Mouse (Mus musculus) forebrain, embryonic 15.5 days (tissue): ENCODE data around the gene Insl5. TPM values are rescaled to one million over a fixed set of nuclear protein-coding genes. Genes with fewer than 3 reads are reported as not detected.

ENCODE experiments used
- ATAC-seq: fragments of 200-750 bp; cut with Nextera tagmentation; replicated peaks from 2 replicates; pipeline ENCODE4 v1.8.0; 2017; ENCODE audit warnings: mild to moderate bottlenecking, moderate TSS enrichment, moderate library complexity
- H3K27ac ChIP-seq: fragments of 300-500 bp; sonication (generic); replicated peaks from 2 replicates; pipeline ENCODE4 v1.5.1; 2015; ENCODE audit warnings: mild to moderate bottlenecking, inconsistent platforms
- H3K27me3 ChIP-seq: fragments of 300-500 bp; sonication (generic); 2 replicates; pipeline ENCODE4 v1.6.1; 2015; ENCODE audit warnings: inconsistent platforms
- H3K36me3 ChIP-seq: fragments of 300-500 bp; sonication (generic); 2 replicates; pipeline ENCODE4 v1.6.1; 2015; ENCODE audit warnings: mild to moderate bottlenecking, inconsistent platforms
- H3K4me1 ChIP-seq: fragments of 300-500 bp; sonication (generic); 2 replicates; pipeline ENCODE4 v1.6.1; 2015; ENCODE audit warnings: inconsistent platforms
- H3K4me2 ChIP-seq: fragments of 300-500 bp; sonication (generic); replicated peaks from 2 replicates; pipeline ENCODE4 v1.6.1; 2015; ENCODE audit warnings: mild to moderate bottlenecking, inconsistent platforms
- H3K4me3 ChIP-seq: fragments of 300-500 bp; sonication (generic); 2 replicates; pipeline ENCODE4 v1.5.1; 2015; ENCODE audit warnings: mild to moderate bottlenecking, inconsistent platforms
- H3K9ac ChIP-seq: fragments of 300-500 bp; sonication (generic); replicated peaks from 2 replicates; pipeline ENCODE4 v1.6.1; 2015; ENCODE audit warnings: mild to moderate bottlenecking, inconsistent platforms
- H3K9me3 ChIP-seq: fragments of 300-500 bp; sonication (generic); 2 replicates; pipeline ENCODE4 v1.6.1; 2016; ENCODE audit warnings: inconsistent platforms
- WGBS: fragments of 180-500 bp; shearing (Covaris S2); methylation state at CpG from one replicate; pipeline ENCODE4 v1.1.7; 2015; ENCODE audit warnings: mixed read lengths; 5-methylcytosine and 5-hydroxymethylcytosine counted together
- polyA plus RNA-seq: library from polyadenylated mRNA; unstranded; fragments of >200 nt; fragmentation: Nextera tagmentation; extraction: Ambion mirVana; gene quantifications from 2 replicates; pipeline ENCODE4 v1.2.1, GENCODE M21; 2015

The Insl5 gene
- polyA plus RNA-seq: not detected in 2 replicates

DNA sequence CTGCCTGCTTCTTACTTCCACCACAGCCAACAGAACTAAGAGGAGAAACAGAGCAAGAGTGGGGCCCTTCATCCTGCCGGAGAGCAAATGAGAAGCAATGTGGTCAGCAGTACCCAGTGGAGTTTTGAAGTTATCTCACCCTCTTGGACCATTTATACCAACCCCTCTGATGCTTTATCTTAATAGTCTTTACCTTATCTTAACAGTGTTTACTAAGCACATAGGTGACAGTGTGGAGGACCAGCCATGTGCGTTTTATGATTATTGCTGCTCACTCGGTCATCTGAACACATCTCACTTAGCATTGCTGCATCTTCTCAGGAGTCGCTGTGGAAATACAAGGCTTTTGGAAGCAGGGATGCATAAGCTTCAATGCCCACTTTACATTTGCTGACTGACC is at the start of gene Insl5:
TSS of gene Insl5 (minus strand) at position 222 of the 400 bp plus-strand sequence.
- H3K9me3 ChIP-seq: no peaks in the 10 kb centered on the region
- no peak within 1 kb of the TSS for H3K27ac ChIP-seq
- no peak within 1 kb of the TSS for H3K4me2 ChIP-seq
- no peak within 1 kb of the TSS for H3K9ac ChIP-seq
- H3K36me3 ChIP-seq: no peaks in the 10 kb centered on the region
- H3K27me3 ChIP-seq: no peaks in the 10 kb centered on the region
- no peak for ATAC-seq
- no peaks in the 10 kb centered on the region for H3K4me1 ChIP-seq
- H3K4me3 ChIP-seq: no peak within 1 kb of the TSS
- 94% methylated on average over 4 of the region's 4 CpGs for WGBS

DNA sequence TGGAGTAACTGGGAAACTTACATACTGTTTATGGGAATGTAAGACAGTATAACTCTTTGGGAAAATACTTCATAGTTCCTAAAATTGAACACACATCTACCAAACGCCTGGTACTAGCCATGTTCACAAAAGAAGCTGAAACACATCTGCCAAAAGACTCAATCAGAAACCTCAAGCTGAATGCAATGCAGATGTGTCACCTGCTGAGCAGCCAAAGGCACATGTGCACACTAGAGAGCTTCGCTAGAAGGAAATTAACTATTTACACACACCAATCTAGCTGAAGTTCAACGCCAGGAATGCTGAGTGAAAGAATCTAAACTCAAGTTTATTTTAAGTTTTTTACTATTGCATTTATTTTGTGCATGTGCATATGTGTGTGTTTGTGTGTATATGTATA is 44.0 kb upstream of the Insl5 start:
- H3K27me3 ChIP-seq: no peaks in the 10 kb centered on the region
- H3K4me3 ChIP-seq: no peak overlapping the region
- no peaks in the 10 kb centered on the region for H3K36me3 ChIP-seq
- no peak overlapping the region for H3K9ac ChIP-seq
- WGBS: 69% methylated on average over 3 of the region's 3 CpGs
- H3K9me3 ChIP-seq: no peaks in the 10 kb centered on the region
- no peak for ATAC-seq
- H3K4me2 ChIP-seq: no peak overlapping the region
- no peaks in the 10 kb centered on the region; the same call in 1 of the 2 replicates for H3K4me1 ChIP-seq
- no peak overlapping the region for H3K27ac ChIP-seq

DNA sequence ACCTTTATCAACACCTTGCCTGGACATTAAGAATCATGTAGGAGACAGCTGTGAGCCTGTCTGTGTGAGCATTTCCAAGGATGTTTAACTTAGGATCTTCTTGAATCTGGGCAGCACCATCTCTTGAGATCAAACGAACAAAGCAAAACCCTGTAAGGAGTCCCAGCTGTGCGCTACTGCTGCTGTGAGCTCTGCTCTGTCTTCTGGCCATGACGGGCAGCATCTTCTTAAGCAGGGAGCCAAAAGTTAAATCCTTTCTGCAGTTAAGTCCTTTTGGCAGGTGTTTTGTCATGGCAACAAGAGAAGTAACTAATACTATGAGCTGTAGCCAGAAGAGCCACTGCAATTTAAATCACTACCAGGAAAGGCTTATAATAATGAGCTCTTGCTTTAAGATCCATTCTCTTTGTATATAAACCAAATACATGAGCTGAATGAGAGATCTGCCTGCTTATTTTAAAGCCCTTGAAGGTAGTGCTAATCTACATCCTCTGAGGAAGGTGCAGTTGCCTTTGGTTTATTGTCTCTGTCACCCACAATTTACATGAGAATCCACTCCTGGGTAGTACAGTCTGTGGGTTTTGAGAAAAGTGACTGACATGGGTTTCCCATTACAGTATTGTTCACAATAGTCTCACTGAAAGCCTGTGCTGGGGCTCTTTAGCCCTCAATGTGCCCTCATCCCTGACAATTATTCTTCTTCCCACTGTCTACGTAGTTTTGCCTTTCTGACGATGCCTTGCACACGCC is 41.4 kb upstream of the Insl5 start:
- no peak overlapping the region for H3K27ac ChIP-seq
- H3K36me3 ChIP-seq: no peaks in the 10 kb centered on the region
- H3K4me2 ChIP-seq: no peak overlapping the region
- H3K9me3 ChIP-seq: no peaks in the 10 kb centered on the region
- H3K27me3 ChIP-seq: no peaks in the 10 kb centered on the region
- 32% methylated on average over 6 of the region's 6 CpGs for WGBS
- no peak overlapping the region for H3K4me3 ChIP-seq
- no peak overlapping the region for H3K9ac ChIP-seq
- no peaks in the 10 kb centered on the region; the same call in 1 of the 2 replicates for H3K4me1 ChIP-seq
- ATAC-seq: no peak

DNA sequence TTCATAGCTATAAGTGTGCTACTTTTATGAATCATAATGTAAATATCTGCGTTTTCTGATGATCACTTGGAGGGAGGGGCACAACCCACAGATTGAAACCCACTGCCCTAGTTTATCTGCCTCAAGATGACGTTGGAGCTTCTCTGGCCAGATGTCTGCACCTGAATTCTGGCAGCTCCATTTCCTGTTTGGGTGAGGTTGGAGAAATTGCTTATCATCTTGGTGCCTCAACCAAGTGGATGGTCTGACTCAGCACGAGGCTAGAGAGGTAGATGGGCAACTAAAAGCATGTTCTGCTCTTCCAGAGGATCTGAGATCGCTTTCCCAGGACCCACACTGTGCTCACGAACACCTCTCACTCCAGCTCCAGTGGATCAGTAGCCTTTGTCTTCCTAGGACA is 38.3 kb upstream of the Insl5 start:
- Histone ChIP-seq H3K27me3 (no peaks in the 10 kb centered on the region), H3K4me1 (no peaks in the 10 kb centered on the region; the same call in 1 of the 2 replicates), H3K4me3 (no peak overlapping the region), H3K9ac (no peak overlapping the region), H3K36me3 (no peaks in the 10 kb centered on the region), H3K27ac (no peak overlapping the region), H3K9me3 (no peaks in the 10 kb centered on the region), H3K4me2 (no peak overlapping the region)
- 82% methylated on average over 5 of the region's 5 CpGs for WGBS
- no peak for ATAC-seq

DNA sequence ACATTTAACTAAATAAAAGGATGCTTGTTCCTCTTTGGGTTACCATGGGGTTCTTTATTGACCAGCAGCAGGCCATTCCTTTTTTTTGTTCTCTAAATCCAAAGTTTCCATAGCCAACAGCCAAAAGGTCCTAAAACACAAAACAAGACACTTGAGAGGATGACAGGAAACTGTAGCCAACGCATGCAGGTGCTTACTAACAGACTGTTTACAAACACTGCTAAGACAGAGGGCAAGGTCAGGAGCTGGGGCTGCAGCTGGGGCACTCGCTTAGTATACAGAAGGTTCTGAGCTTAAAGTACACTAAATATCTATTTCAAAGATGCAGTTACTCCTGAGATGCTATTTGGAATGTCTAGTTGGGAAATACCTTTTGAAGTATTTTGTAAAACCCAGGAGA is 37.8 kb upstream of the Insl5 start:
- H3K27ac ChIP-seq: no peak overlapping the region
- H3K9me3 ChIP-seq: no peaks in the 10 kb centered on the region
- H3K4me3 ChIP-seq: no peak overlapping the region
- H3K36me3 ChIP-seq: no peaks in the 10 kb centered on the region
- 74% methylated on average over 2 of the region's 2 CpGs for WGBS
- no peaks in the 10 kb centered on the region for H3K27me3 ChIP-seq
- no peak overlapping the region for H3K9ac ChIP-seq
- H3K4me1 ChIP-seq: no peaks in the 10 kb centered on the region; the same call in 1 of the 2 replicates
- ATAC-seq: no peak
- no peak overlapping the region for H3K4me2 ChIP-seq

DNA sequence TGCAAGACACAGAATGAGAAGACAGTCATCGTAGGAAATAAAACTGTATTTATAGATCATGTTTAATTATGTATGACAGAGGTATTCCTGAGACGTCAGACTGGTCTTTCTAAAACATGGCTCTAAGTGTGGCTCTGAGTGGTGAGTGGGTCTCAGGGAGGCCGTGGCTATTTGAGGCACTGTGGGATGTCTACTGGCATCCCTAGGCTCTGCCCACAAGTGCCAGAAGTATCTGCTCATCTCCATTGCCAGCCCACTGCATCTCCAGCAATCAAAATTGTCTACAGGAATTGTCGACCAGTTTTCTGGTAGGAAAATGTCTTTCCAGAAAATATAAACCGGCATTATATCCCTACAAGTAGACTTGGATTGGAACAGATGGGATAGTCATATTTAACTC is 30.3 kb upstream of the Insl5 start:
- H3K4me2 ChIP-seq: no peak overlapping the region
- H3K9me3 ChIP-seq: no peaks in the 10 kb centered on the region

DNA sequence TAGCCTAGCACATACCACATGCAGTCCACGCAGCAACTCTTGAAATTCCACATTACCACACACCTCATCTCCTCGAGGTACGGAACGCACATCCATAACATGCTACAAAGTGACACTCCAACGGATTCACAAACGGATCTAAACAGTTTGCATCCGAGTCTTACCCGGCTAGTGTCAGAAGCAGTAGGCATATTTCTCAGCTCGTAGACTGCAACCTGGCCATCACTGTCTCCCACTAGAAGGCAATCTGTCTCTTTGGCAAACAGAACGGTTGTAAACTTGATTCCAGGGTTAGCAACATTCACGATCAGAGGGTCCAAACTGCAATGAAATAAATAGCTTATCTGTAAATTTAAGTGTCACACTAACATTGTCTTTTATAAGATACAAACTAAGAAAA is 21.4 kb upstream of the Insl5 start:
- Histone ChIP-seq H3K27me3 (no peaks in the 10 kb centered on the region), H3K9ac (no peak overlapping the region), H3K27ac (no peak overlapping the region), H3K4me1 (no peaks in the 10 kb centered on the region), H3K9me3 (0 out of 2 replicates have a peak, but pooled peaks cover 5% of the 10 kb centered on the region), H3K36me3 (no peaks in the 10 kb centered on the region), H3K4me3 (no peak overlapping the region), H3K4me2 (no peak overlapping the region)
- ATAC-seq: no peak
- 81% methylated on average over 11 of the region's 11 CpGs for WGBS

More for the DNA sequence above, 30.3 kb upstream of the Insl5 start:
- 93% methylated on average over 5 of the region's 5 CpGs for WGBS
- Histone ChIP-seq H3K4me3 (no peak overlapping the region), H3K4me1 (no peaks in the 10 kb centered on the region), H3K27ac (no peak overlapping the region), H3K27me3 (no peaks in the 10 kb centered on the region), H3K36me3 (no peaks in the 10 kb centered on the region), H3K9ac (no peak overlapping the region)
- ATAC-seq: no peak

DNA sequence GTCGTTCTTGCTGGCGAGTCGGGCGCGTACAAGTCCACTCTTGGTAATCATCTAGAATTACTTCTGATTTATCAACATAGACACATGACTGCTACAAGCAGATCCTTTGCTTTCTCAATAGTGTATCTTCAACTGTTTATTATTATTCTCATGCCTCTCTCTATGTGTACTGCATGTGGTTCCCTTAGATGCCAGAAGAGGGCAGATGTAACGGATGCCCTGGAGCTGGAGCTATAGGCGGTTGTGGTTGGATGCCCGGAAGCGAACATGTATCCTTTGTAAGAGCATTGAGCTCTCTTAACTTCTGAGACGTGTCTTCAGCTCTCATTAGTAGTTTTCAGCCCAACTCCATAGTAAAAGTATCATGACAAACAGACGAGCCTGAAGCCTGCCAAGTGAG is 16.4 kb upstream of the Insl5 start:
- ATAC-seq: no peak
- 92% methylated on average over 11 of the region's 11 CpGs for WGBS
- Histone ChIP-seq H3K36me3 (no peaks in the 10 kb centered on the region), H3K9me3 (no peaks in the 10 kb centered on the region), H3K27ac (no peak overlapping the region), H3K4me2 (no peak overlapping the region), H3K4me1 (no peaks in the 10 kb centered on the region), H3K4me3 (no peak overlapping the region), H3K9ac (no peak overlapping the region), H3K27me3 (no peaks in the 10 kb centered on the region)

DNA sequence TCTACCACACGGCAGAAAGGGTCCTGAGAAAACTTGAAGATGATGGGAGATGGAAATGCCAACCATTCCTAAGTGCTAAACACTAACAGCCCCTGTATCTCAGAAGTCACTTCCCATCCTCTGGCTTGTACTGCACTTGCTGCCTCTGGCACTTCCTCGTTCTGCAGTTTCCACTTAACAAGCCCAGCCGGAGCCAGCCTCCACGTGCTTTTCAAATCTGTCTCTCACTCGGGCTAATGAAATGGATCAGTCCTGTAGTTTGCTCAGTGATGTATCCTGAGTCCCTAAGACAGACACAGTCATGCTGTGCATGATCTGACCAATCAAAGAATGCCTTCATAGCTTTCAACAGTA is 13.2 kb upstream of the Insl5 start:
- ATAC-seq: no peak
- 76% methylated on average over 5 of the region's 5 CpGs for WGBS
- no peaks in the 10 kb centered on the region for H3K27me3 ChIP-seq
- H3K27ac ChIP-seq: no peak overlapping the region
- no peak overlapping the region for H3K9ac ChIP-seq
- no peaks in the 10 kb centered on the region for H3K4me1 ChIP-seq
- no peak overlapping the region for H3K4me2 ChIP-seq
- no peak overlapping the region for H3K4me3 ChIP-seq
- no peaks in the 10 kb centered on the region for H3K36me3 ChIP-seq
- no peaks in the 10 kb centered on the region for H3K9me3 ChIP-seq

DNA sequence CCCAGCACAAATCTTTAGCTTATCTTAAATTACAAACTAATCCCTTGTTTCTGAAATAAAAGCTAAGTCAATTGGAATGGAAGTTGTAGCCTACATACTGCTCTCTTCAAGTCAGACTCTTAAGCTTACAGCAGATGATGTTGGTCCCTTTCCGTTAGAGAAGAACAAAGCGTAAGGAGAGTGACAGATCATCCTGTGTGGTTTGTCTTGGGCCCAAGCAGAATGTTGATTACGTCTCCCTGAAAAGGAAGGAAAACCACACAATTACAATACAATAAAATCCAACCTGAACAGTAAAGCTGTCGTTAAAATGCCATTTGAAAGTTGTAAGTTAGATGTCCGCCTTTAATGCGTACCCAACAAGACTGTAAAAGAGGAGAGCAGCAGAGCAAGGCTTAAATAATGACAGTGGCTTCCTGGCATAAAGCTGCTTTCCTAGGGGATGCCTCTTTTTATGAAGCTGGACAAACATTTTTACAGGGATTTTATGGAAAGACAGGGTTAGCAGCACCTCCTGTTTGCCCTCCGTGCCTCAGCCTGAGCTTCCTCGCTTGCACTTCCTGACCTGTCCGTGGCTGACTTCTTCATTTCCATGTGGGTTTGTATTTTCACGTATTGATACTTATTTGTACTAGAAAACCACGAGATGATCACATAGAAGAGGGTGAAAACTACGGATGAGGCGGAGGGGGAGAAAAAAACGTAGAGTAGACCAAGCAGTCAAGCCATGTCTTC is 12.6 kb upstream of the Insl5 start:
- H3K27ac ChIP-seq: no peak overlapping the region
- H3K9me3 ChIP-seq: no peaks in the 10 kb centered on the region
- no peak for ATAC-seq
- no peaks in the 10 kb centered on the region for H3K4me1 ChIP-seq
- H3K27me3 ChIP-seq: no peaks in the 10 kb centered on the region
- no peak overlapping the region for H3K9ac ChIP-seq
- no peak overlapping the region for H3K4me3 ChIP-seq
- 81% methylated on average over 14 of the region's 14 CpGs for WGBS
- H3K4me2 ChIP-seq: no peak overlapping the region
- H3K36me3 ChIP-seq: no peaks in the 10 kb centered on the region

DNA sequence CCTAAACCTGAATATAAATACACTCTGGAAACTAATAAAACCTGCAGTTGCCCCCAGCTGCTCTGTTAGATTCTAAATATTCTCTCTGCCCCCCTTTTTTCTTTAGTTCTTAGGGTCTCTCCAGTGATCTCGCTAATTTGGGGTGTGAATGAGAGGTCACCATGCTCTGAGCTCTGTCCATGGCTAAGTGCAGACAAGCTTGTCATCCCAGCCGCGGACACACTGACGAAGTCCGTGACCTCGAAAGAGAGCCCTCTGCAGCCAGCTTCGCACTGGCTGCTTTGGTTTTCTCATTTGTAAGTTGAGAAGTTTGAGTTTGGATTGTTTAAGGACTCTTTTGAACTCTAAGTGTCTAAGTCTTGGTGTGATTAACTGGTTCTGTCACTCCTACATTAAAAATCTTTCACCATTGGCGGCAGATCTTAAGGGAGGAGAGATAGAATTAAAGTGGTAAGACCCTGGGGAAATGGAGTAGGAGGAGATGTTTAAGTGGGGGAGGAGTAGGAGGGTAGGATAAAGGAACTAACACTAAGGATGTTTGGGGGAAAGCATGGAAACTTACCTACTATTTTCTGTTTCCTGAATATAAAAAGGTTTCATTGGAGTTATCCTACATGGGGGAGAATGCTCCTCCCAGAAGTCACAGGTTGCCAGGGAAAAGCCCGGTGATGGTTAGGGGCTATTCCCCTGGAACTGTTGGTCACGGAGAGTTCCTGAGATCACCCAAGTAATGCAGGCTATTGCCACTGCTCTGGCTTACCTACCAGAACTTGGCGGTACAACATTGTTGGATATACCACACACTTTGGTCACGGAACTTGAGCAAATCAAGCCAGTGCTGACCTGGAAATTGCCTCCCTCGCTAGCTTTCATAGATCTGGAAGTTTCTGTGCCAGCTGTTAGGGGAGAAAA is 1.8 kb upstream of the Insl5 start:
- 77% methylated on average over 13 of the region's 13 CpGs for WGBS
- H3K27me3 ChIP-seq: no peaks in the 10 kb centered on the region
- no peaks in the 10 kb centered on the region for H3K9me3 ChIP-seq
- no peaks in the 10 kb centered on the region for H3K4me1 ChIP-seq
- no peaks in the 10 kb centered on the region for H3K36me3 ChIP-seq
- no peak overlapping the region for H3K4me2 ChIP-seq
- no peak for ATAC-seq
- no peak overlapping the region for H3K9ac ChIP-seq
- H3K4me3 ChIP-seq: no peak overlapping the region
- no peak overlapping the region for H3K27ac ChIP-seq

DNA sequence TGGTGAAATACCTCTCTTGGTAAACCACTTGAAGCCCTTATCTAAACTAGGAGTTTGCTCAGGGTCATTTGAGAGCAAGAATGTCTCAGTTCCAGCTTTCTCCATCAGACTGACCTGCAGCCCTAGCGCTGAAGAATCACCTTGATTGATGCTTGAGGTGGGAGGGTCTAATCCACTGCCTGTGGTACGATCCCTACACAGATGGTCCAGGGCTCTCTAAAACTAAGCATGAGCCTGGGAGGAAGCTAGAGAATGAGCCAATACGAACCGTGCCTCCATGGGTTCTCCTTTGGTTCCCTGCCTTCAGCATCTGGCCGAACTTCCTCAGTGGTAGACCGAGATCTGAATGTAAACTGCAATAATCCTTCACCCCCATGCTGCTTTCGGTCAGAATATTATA is 1.1 kb upstream of the Insl5 start:
- no peak overlapping the region for H3K4me2 ChIP-seq
- H3K4me3 ChIP-seq: no peak overlapping the region
- H3K9me3 ChIP-seq: no peaks in the 10 kb centered on the region
- 83% methylated on average over 7 of the region's 7 CpGs for WGBS
- H3K27ac ChIP-seq: no peak overlapping the region
- H3K4me1 ChIP-seq: no peaks in the 10 kb centered on the region
- ATAC-seq: no peak
- no peaks in the 10 kb centered on the region for H3K27me3 ChIP-seq
- H3K9ac ChIP-seq: no peak overlapping the region
- H3K36me3 ChIP-seq: no peaks in the 10 kb centered on the region
